Mouse (Mus musculus): ENCODE measurements around the gene Odf2l. TPM values are rescaled to one million over a fixed set of nuclear protein-coding genes. Genes with fewer than 3 reads are reported as not detected.
A peak's percentile ranks its signal among the peaks of the same experiment; 100 is the strongest.

Gene Odf2l
- polyA plus RNA-seq, 1 experiment: 1.5 TPM

GRCm38 (mm10) chr3:145129356-145129755, 11.0 kb downstream of the Odf2l start:
- DNase-seq (ENCODE audit: low read depth, low spot score): no peak

GRCm38 (mm10) chr3:145131210-145131868, 13.0 kb downstream of the Odf2l start:
- 12% methylated on average over 3 of the region's 3 CpGs for WGBS
- peak; percentile 19 for DNase-seq (ENCODE audit: low read depth, low spot score)

GRCm38 (mm10) chr3:145140236-145140635, 21.8 kb downstream of the Odf2l start:
- WGBS: 84% methylated on average over 4 of the region's 4 CpGs
- DNase-seq (ENCODE audit: low read depth, low spot score): no peak

- no peak for DNase-seq (ENCODE audit: low read depth, low spot score)
These were observed 24.5 kb downstream of the Odf2l start for GRCm38 (mm10) chr3:145142925-145143324.

GRCm38 (mm10) chr3:145143856-145144255, 25.5 kb downstream of the Odf2l start:
- WGBS: 92% methylated on average over 10 of the region's 10 CpGs
- DNase-seq (ENCODE audit: low read depth, low spot score): no peak

- DNase-seq (ENCODE audit: low read depth, low spot score): no peak
- 86% methylated on average over 9 of the region's 9 CpGs for WGBS
These were observed 28.5 kb downstream of the Odf2l start for GRCm38 (mm10) chr3:145146871-145147270.

GRCm38 (mm10) chr3:145147483-145147882, 29.1 kb downstream of the Odf2l start:
- no peak for DNase-seq (ENCODE audit: low read depth, low spot score)
- 78% methylated on average over 2 of the region's 2 CpGs for WGBS

GRCm38 (mm10) chr3:145147952-145148351, 29.6 kb downstream of the Odf2l start:
- no peak for DNase-seq (ENCODE audit: low read depth, low spot score)

GRCm38 (mm10) chr3:145151092-145151491, 32.7 kb downstream of the Odf2l start:
- 95% methylated on average over 7 of the region's 7 CpGs for WGBS
- DNase-seq (ENCODE audit: low read depth, low spot score): no peak

GRCm38 (mm10) chr3:145151933-145152332, 33.5 kb downstream of the Odf2l start:
- DNase-seq (ENCODE audit: low read depth, low spot score): no peak
- WGBS: 70% methylated on average over 7 of the region's 7 CpGs

GRCm38 (mm10) chr3:145156883-145157282, 38.5 kb downstream of the Odf2l start:
- WGBS: 95% methylated on average over 6 of the region's 6 CpGs
- no peak for DNase-seq (ENCODE audit: low read depth, low spot score)

- WGBS: 87% methylated on average over 3 of the region's 3 CpGs
- no peak for DNase-seq (ENCODE audit: low read depth, low spot score)
These were observed 40.1 kb downstream of the Odf2l start for GRCm38 (mm10) chr3:145158441-145158840.

- DNase-seq (ENCODE audit: low read depth, low spot score): no peak
- 91% methylated on average over 11 of the region's 11 CpGs for WGBS
These were observed 48.4 kb downstream of the Odf2l start for GRCm38 (mm10) chr3:145166741-145167140.

- no peak for DNase-seq (ENCODE audit: low read depth, low spot score)
- WGBS: 71% methylated on average over 5 of the region's 5 CpGs
These were observed 49.4 kb downstream of the Odf2l start for GRCm38 (mm10) chr3:145167766-145168165.

GRCm38 (mm10) chr3:145168844-145169696, 50.7 kb downstream of the Odf2l start:
- WGBS: 54% methylated on average over 13 of the region's 13 CpGs

GRCm38 (mm10) chr3:145170028-145170427, 51.6 kb downstream of the Odf2l start:
- 81% methylated on average over 4 of the region's 4 CpGs for WGBS

More at GRCm38 (mm10) chr3:145168844-145169696, 50.7 kb downstream of the Odf2l start:
- no peak for DNase-seq (ENCODE audit: low read depth, low spot score)

GRCm38 (mm10) chr3:145170604-145171389, 52.4 kb downstream of the Odf2l start:
- WGBS: 79% methylated on average over 6 of the region's 6 CpGs

More at GRCm38 (mm10) chr3:145170028-145170427, 51.6 kb downstream of the Odf2l start:
- no peak for DNase-seq (ENCODE audit: low read depth, low spot score)

GRCm38 (mm10) chr3:145171390-145172060, 53.1 kb downstream of the Odf2l start:
- WGBS: 82% methylated on average over 4 of the region's 4 CpGs
- DNase-seq (ENCODE audit: low read depth, low spot score): no peak

More at GRCm38 (mm10) chr3:145170604-145171389, 52.4 kb downstream of the Odf2l start:
- no peak for DNase-seq (ENCODE audit: low read depth, low spot score)

GRCm38 (mm10) chr3:145184645-145185044, 66.3 kb downstream of the Odf2l start:
- DNase-seq (ENCODE audit: low read depth, low spot score): no peak

- 47% methylated on average over 2 of the region's 2 CpGs for WGBS
- no peak for DNase-seq (ENCODE audit: low read depth, low spot score)
These were observed 73.6 kb downstream of the Odf2l start for GRCm38 (mm10) chr3:145191972-145192371.

Data from large intestine, adult 2 months (tissue).